Mouse (Mus musculus): Measurements from ENCODE around the gene Yod1. TPM values are rescaled to one million over a fixed set of nuclear protein-coding genes. Genes with fewer than 3 reads are reported as not detected.

Yod1 gene
- total and polyA plus RNA-seq, 2 experiments from 2014 or later: 10.4 to 20.7 TPM

GRCm38 (mm10) chr1:130716218-130716512 lies 962 bp upstream of the Yod1 start:
- no peak for TF ChIP-seq CTCF (IDR thresholded peaks at IDR 0.05; ENCODE audit: low read depth)
- Histone ChIP-seq H3K27ac (peak overlapping the region; percentile 90), H3K9ac (replicated peaks; ENCODE audit: low read length) (peak overlapping the region; percentile 96), H3K27me3 (ENCODE audit: insufficient read depth, low read length) (no peaks in the 10 kb centered on the region), H3K36me3 (ENCODE audit: insufficient read depth, low read length) (no peaks in the 10 kb centered on the region), H3K4me3 (ENCODE audit: low read length) (peak overlapping the region; percentile 95), H3K4me1 (ENCODE audit: insufficient read depth, low read length) (peaks cover 7% of the 10 kb centered on the region; the same call in 1 of the 2 replicates), H3K9me3 (ENCODE audit: low read length) (no peaks in the 10 kb centered on the region), H3K4me2 (ENCODE audit: low read depth, low read length) (peak overlapping the region; percentile 100)
- 0% methylated on average over 3 of the region's 3 CpGs for WGBS
- no peak for DNase-seq (ENCODE audit: low spot score)
- peak; percentile 13 for ATAC-seq

GRCm38 (mm10) chr1:130716513-130717290 lies 425 bp upstream of the Yod1 start:
- Histone ChIP-seq H3K4me2 (ENCODE audit: low read depth, low read length) (peak overlapping the region; percentile 100), H3K27ac (peak overlapping the region; percentile 90), H3K27me3 (ENCODE audit: insufficient read depth, low read length) (no peaks in the 10 kb centered on the region), H3K4me3 (ENCODE audit: low read length) (peak overlapping the region; percentile 95), H3K9ac (replicated peaks; ENCODE audit: low read length) (peak overlapping the region; percentile 96), H3K4me1 (ENCODE audit: insufficient read depth, low read length) (peaks cover 7% of the 10 kb centered on the region; the same call in 1 of the 2 replicates), H3K9me3 (ENCODE audit: low read length) (no peaks in the 10 kb centered on the region), H3K36me3 (ENCODE audit: insufficient read depth, low read length) (no peaks in the 10 kb centered on the region)
- no peak for TF ChIP-seq CTCF (IDR thresholded peaks at IDR 0.05; ENCODE audit: low read depth)
- DNase-seq (ENCODE audit: low spot score) (peak; percentile 59), ATAC-seq (peak; percentile 4)
- WGBS: under 1% methylated on average over 42 of the region's 42 CpGs

GRCm38 (mm10) chr1:130724206-130724605 lies 7.1 kb downstream of the Yod1 start:
- no peaks in the 10 kb centered on the region for H3K9me3 ChIP-seq (ENCODE audit: low read length)
- H3K4me1 ChIP-seq (ENCODE audit: insufficient read depth, low read length): no peaks in the 10 kb centered on the region
- no peak overlapping the region for H3K4me2 ChIP-seq (ENCODE audit: low read depth, low read length)
- WGBS: 96% methylated on average over 5 of the region's 5 CpGs
- no peak for TF ChIP-seq CTCF (IDR thresholded peaks at IDR 0.05; ENCODE audit: low read depth)
- ATAC-seq (no peak), DNase-seq (ENCODE audit: low spot score) (no peak)
- H3K27me3 ChIP-seq (ENCODE audit: insufficient read depth, low read length): no peaks in the 10 kb centered on the region
- no peaks in the 10 kb centered on the region for H3K36me3 ChIP-seq (ENCODE audit: insufficient read depth, low read length)
- H3K9ac ChIP-seq (replicated peaks; ENCODE audit: low read length): no peak overlapping the region
- no peak overlapping the region for H3K4me3 ChIP-seq (ENCODE audit: low read length)
- H3K27ac ChIP-seq: no peak overlapping the region

GRCm38 (mm10) chr1:130726396-130726795 lies 9.3 kb downstream of the Yod1 start:
- no peak for TF ChIP-seq CTCF (IDR thresholded peaks at IDR 0.05; ENCODE audit: low read depth)
- H3K9ac ChIP-seq (replicated peaks; ENCODE audit: low read length): no peak overlapping the region
- DNase-seq (ENCODE audit: low spot score) (no peak), ATAC-seq (no peak)
- H3K36me3 ChIP-seq (ENCODE audit: insufficient read depth, low read length): no peaks in the 10 kb centered on the region
- no peak overlapping the region for H3K4me2 ChIP-seq (ENCODE audit: low read depth, low read length)
- no peaks in the 10 kb centered on the region for H3K4me1 ChIP-seq (ENCODE audit: insufficient read depth, low read length)
- no peak overlapping the region for H3K27ac ChIP-seq
- no peak overlapping the region for H3K4me3 ChIP-seq (ENCODE audit: low read length)
- H3K27me3 ChIP-seq (ENCODE audit: insufficient read depth, low read length): no peaks in the 10 kb centered on the region
- WGBS: 44% methylated on average over 2 of the region's 2 CpGs
- H3K9me3 ChIP-seq (ENCODE audit: low read length): no peaks in the 10 kb centered on the region

GRCm38 (mm10) chr1:130728070-130728469 lies 10.9 kb downstream of the Yod1 start:
- H3K27me3 ChIP-seq (ENCODE audit: insufficient read depth, low read length): no peaks in the 10 kb centered on the region
- H3K4me3 ChIP-seq (ENCODE audit: low read length): no peak overlapping the region
- H3K4me2 ChIP-seq (ENCODE audit: low read depth, low read length): no peak overlapping the region
- no peaks in the 10 kb centered on the region for H3K36me3 ChIP-seq (ENCODE audit: insufficient read depth, low read length)
- no peaks in the 10 kb centered on the region for H3K9me3 ChIP-seq (ENCODE audit: low read length)
- DNase-seq (ENCODE audit: low spot score) (no peak), ATAC-seq (no peak)
- no peak for TF ChIP-seq CTCF (IDR thresholded peaks at IDR 0.05; ENCODE audit: low read depth)
- WGBS: 69% methylated on average over 1 of the region's 1 CpGs
- peaks cover 4% of the 10 kb centered on the region; the same call in 1 of the 2 replicates for H3K4me1 ChIP-seq (ENCODE audit: insufficient read depth, low read length)
- H3K9ac ChIP-seq (replicated peaks; ENCODE audit: low read length): no peak overlapping the region
- no peak overlapping the region for H3K27ac ChIP-seq

GRCm38 (mm10) chr1:130728708-130729107 lies 11.6 kb downstream of the Yod1 start:
- no peak overlapping the region for H3K9ac ChIP-seq (replicated peaks; ENCODE audit: low read length)
- ATAC-seq (no peak), DNase-seq (ENCODE audit: low spot score) (no peak)
- no peak for TF ChIP-seq CTCF (IDR thresholded peaks at IDR 0.05; ENCODE audit: low read depth)
- H3K27ac ChIP-seq: no peak overlapping the region
- no peaks in the 10 kb centered on the region for H3K36me3 ChIP-seq (ENCODE audit: insufficient read depth, low read length)
- H3K4me1 ChIP-seq (ENCODE audit: insufficient read depth, low read length): peaks cover 4% of the 10 kb centered on the region; the same call in 1 of the 2 replicates
- H3K27me3 ChIP-seq (ENCODE audit: insufficient read depth, low read length): no peaks in the 10 kb centered on the region
- no peaks in the 10 kb centered on the region for H3K9me3 ChIP-seq (ENCODE audit: low read length)
- no peak overlapping the region for H3K4me2 ChIP-seq (ENCODE audit: low read depth, low read length)
- WGBS: 95% methylated on average over 3 of the region's 3 CpGs
- no peak overlapping the region for H3K4me3 ChIP-seq (ENCODE audit: low read length)

GRCm38 (mm10) chr1:130729153-130729552 lies 12.0 kb downstream of the Yod1 start, which contains the start of gene Pfkfb2:
TSS of gene Pfkfb2 (minus strand) at chr1:130729253.
- H3K4me3 ChIP-seq (ENCODE audit: low read length): no peak within 1 kb of the TSS
- no peaks in the 10 kb centered on the region for H3K9me3 ChIP-seq (ENCODE audit: low read length)
- WGBS: 81% methylated on average over 2 of the region's 2 CpGs
- DNase-seq (ENCODE audit: low spot score) (no peak), ATAC-seq (no peak)
- H3K27ac ChIP-seq: no peak within 1 kb of the TSS
- no peak within 1 kb of the TSS for H3K9ac ChIP-seq (replicated peaks; ENCODE audit: low read length)
- TF ChIP-seq CTCF (IDR thresholded peaks at IDR 0.05; ENCODE audit: low read depth): no peak
- H3K27me3 ChIP-seq (ENCODE audit: insufficient read depth, low read length): no peaks in the 10 kb centered on the region
- H3K4me1 ChIP-seq (ENCODE audit: insufficient read depth, low read length): peaks cover 4% of the 10 kb centered on the region; the same call in 1 of the 2 replicates
- no peak within 1 kb of the TSS for H3K4me2 ChIP-seq (ENCODE audit: low read depth, low read length)
- no peaks in the 10 kb centered on the region for H3K36me3 ChIP-seq (ENCODE audit: insufficient read depth, low read length)

Data from hindbrain, postnatal 0 days (tissue).